Mouse (Mus musculus) ES-E14 (cell line): ENCODE measurements at regions not wholly inside any gene's neighbourhood (a gene's known extent, or its start where the extent isn't known, plus 50 kb on each side); places are given as distances from the start of the nearest gene placed in this dataset.

Source experiments
- CHD2 ChIP-seq: IDR thresholded peaks from 2 replicates; pipeline ENCODE4 v1.6.1; 2014; ENCODE audit warnings: mild to moderate bottlenecking, low read depth, low read length, inconsistent platforms
- HCFC1 ChIP-seq: IDR thresholded peaks from 2 replicates; pipeline ENCODE4 v1.6.1; 2012; ENCODE audit warnings: low read length, inconsistent platforms, borderline replicate concordance; ENCODE audit not compliant: insufficient read depth
- MAFK ChIP-seq: IDR thresholded peaks from 2 replicates; pipeline ENCODE4 v1.6.1; 2014; ENCODE audit warnings: mild to moderate bottlenecking, low read depth, low read length, inconsistent platforms; ENCODE audit not compliant: insufficient read depth
- ZC3H11A ChIP-seq: IDR thresholded peaks from 2 replicates; pipeline ENCODE4 v1.6.1; 2012; ENCODE audit warnings: low read depth, mild to moderate bottlenecking, inconsistent platforms, low read length, borderline replicate concordance

GRCm38 (mm10) chr3:52762549-52762948, 254.5 kb downstream of the Cog6 start:
- TF ChIP-seq CHD2, result no peak
- TF ChIP-seq MAFK, result no peak
- no peak for TF ChIP-seq ZC3H11A
- TF ChIP-seq HCFC1, result no peak
